Comparison of ENCODE assay signal across 8 mouse cellular contexts in the genomic region with DNA sequence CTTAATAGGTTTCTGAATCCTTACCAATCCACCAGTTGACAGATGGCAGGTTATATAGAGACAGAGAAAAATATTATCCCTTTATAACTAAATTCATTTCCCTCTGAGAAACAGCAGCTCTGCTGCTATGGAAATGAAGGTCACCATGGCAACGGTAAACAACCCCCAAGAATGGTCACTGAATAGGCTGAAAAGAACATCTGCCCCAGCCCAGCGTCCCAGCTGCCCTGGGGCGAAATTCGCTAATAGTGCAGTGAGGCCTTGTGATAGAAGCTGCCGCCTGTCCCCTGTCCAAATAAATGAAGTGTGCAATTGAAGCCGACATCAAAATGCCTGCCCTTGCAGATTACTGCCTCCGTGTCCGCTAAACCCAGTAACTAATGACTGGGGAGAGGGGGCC.
DNase-seq lines count a peak whose midpoint lies in the region; ATAC-seq and TF ChIP-seq lines count a peak whose summit lies in the region.

No protein-coding gene starts in this region.

- no peaks in the 10 kb centered on the region for H3K79me2 ChIP-seq in heart, adult 2 months (replicated peaks; ENCODE audit: control insufficient read depth, insufficient read depth, low read length)

- no peak overlapping the region for H3K4me3 ChIP-seq in embryonic facial prominence, embryonic 11.5 days (ENCODE audit: low read depth, low read length)
- H3K4me3 ChIP-seq in neural tube, embryonic 14.5 days (ENCODE audit: low read depth, low read length), result no peak overlapping the region
- no peak overlapping the region for H3K4me3 ChIP-seq in heart, adult 2 months

- TF ChIP-seq EP300 in heart, adult 2 months (IDR thresholded peaks at IDR 0.05; ENCODE audit: insufficient read depth, low read depth, low read length), result no peak

- no peak for TF ChIP-seq CTCF in heart, adult 2 months (IDR thresholded peaks at IDR 0.05)

- no peak overlapping the region for H3K27ac ChIP-seq in embryonic facial prominence, embryonic 11.5 days (replicated peaks; ENCODE audit: low read depth, low read length)
- no peak overlapping the region for H3K27ac ChIP-seq in neural tube, embryonic 14.5 days (ENCODE audit: low read depth, low read length)
- no peak overlapping the region for H3K27ac ChIP-seq in heart, adult 2 months

- H3K9me3 ChIP-seq in embryonic facial prominence, embryonic 11.5 days (replicated peaks; ENCODE audit: control insufficient read depth, low read length), result no peaks in the 10 kb centered on the region
- H3K9me3 ChIP-seq in neural tube, embryonic 14.5 days (ENCODE audit: control insufficient read depth, low read length), result no peaks in the 10 kb centered on the region

- no peaks in the 10 kb centered on the region for H3K4me1 ChIP-seq in embryonic facial prominence, embryonic 11.5 days (ENCODE audit: control insufficient read depth, insufficient read depth, low read length)
- peaks cover 50% of the 10 kb centered on the region for H3K4me1 ChIP-seq in neural tube, embryonic 14.5 days (ENCODE audit: control insufficient read depth, insufficient read depth, low read length)
- peaks cover 15% of the 10 kb centered on the region for H3K4me1 ChIP-seq in heart, adult 2 months (ENCODE audit: control insufficient read depth, insufficient read depth, low read length)

- no peak overlapping the region for H3K9ac ChIP-seq in embryonic facial prominence, embryonic 11.5 days (replicated peaks; ENCODE audit: low read length)
- no peak overlapping the region for H3K9ac ChIP-seq in neural tube, embryonic 14.5 days (replicated peaks; ENCODE audit: low read depth, low read length)
- no peak overlapping the region for H3K9ac ChIP-seq in heart, adult 2 months (ENCODE audit: low read depth, low read length)

- no peaks in the 10 kb centered on the region for H3K36me3 ChIP-seq in embryonic facial prominence, embryonic 11.5 days (replicated peaks; ENCODE audit: control insufficient read depth, insufficient read depth, low read depth, low read length)
- no peaks in the 10 kb centered on the region for H3K36me3 ChIP-seq in neural tube, embryonic 14.5 days (ENCODE audit: control insufficient read depth, insufficient read depth, low read length)
- no peaks in the 10 kb centered on the region for H3K36me3 ChIP-seq in heart, adult 2 months (ENCODE audit: control insufficient read depth, insufficient read depth, low read length)

- intact Hi-C loops in heart, adult 2 months (cut with DNase I), result no loop called here

- WGBS in embryonic facial prominence, embryonic 11.5 days, result 20% methylated on average over 8 of the region's 8 CpGs
- 5% methylated on average over 8 of the region's 8 CpGs for WGBS in neural tube, embryonic 14.5 days
- 65% methylated on average over 8 of the region's 8 CpGs for WGBS in heart, adult 2 months

- no peak for TF ChIP-seq POLR2A in heart, adult 2 months (IDR thresholded peaks at IDR 0.05; ENCODE audit: insufficient read depth, low read depth, low read length)

- H3K27me3 ChIP-seq in embryonic facial prominence, embryonic 11.5 days (ENCODE audit: control insufficient read depth, insufficient read depth, low read length), result no peaks in the 10 kb centered on the region
- no peaks in the 10 kb centered on the region for H3K27me3 ChIP-seq in neural tube, embryonic 14.5 days (ENCODE audit: control insufficient read depth, insufficient read depth, low read length)
- no peaks in the 10 kb centered on the region for H3K27me3 ChIP-seq in heart, adult 2 months (ENCODE audit: control insufficient read depth, insufficient read depth, low read length)

- no peak for ATAC-seq in cerebellum, adult (ENCODE audit: insufficient number of reproducible peaks, low FRiP score, low TSS enrichment)
- ATAC-seq in embryonic facial prominence, embryonic 11.5 days (replicated peaks; ENCODE audit: insufficient number of reproducible peaks, low FRiP score, low TSS enrichment, low read depth), result peak; percentile 76
- peak; percentile 60; the same call in 1 of the 2 replicates for ATAC-seq in neural tube, embryonic 14.5 days (ENCODE audit: low read depth)
- ATAC-seq in megakaryocyte progenitor cell, adult 5-6 weeks (replicated peaks; ENCODE audit: poor library complexity), result no peak

- DNase-seq in cerebellum, postnatal 14 days, result peak; percentile 63 to 71
- DNase-seq in embryonic facial prominence, embryonic 11.5 days (ENCODE audit: low spot score), result peak; percentile 87
- peak; percentile 69 for DNase-seq in layer of hippocampus, adult 9-11 months
- no peak for DNase-seq in heart, adult 2 months
- DNase-seq in gastrocnemius, postnatal 25 days, result no peak

- H3K4me2 ChIP-seq in embryonic facial prominence, embryonic 11.5 days (ENCODE audit: low read depth, low read length), result no peak overlapping the region
- no peak overlapping the region for H3K4me2 ChIP-seq in neural tube, embryonic 14.5 days (ENCODE audit: low read depth, low read length)

Comparison
In these comparisons a context has a peak if more than half of its experiments do, and no peak if none do; other contexts are left out.
1. DNase-seq: peak in cerebellum, postnatal 14 days (2 of 2), embryonic facial prominence, embryonic 11.5 days (single experiment) and layer of hippocampus, adult 9-11 months (single experiment); none in heart, adult 2 months (0 of 2) and gastrocnemius, postnatal 25 days (single experiment).
2. ATAC-seq: peak in embryonic facial prominence, embryonic 11.5 days (single experiment) and neural tube, embryonic 14.5 days (single experiment); none in cerebellum, adult (single experiment) and megakaryocyte progenitor cell, adult 5-6 weeks (single experiment).